Mouse (Mus musculus) spleen, adult 18-20 months (tissue): ENCODE measurements at regions not wholly inside any gene's neighbourhood (a gene's known extent, or its start where the extent isn't known, plus 50 kb on each side); places are given as distances from the start of the nearest gene placed in this dataset.

ENCODE experiments used
- DNase-seq, 2 experiments: peaks; one replicate each; pipeline ENCODE4 v3.0.0; 2022; ENCODE audit warnings: mixed read lengths in 2 of 2

DNA sequence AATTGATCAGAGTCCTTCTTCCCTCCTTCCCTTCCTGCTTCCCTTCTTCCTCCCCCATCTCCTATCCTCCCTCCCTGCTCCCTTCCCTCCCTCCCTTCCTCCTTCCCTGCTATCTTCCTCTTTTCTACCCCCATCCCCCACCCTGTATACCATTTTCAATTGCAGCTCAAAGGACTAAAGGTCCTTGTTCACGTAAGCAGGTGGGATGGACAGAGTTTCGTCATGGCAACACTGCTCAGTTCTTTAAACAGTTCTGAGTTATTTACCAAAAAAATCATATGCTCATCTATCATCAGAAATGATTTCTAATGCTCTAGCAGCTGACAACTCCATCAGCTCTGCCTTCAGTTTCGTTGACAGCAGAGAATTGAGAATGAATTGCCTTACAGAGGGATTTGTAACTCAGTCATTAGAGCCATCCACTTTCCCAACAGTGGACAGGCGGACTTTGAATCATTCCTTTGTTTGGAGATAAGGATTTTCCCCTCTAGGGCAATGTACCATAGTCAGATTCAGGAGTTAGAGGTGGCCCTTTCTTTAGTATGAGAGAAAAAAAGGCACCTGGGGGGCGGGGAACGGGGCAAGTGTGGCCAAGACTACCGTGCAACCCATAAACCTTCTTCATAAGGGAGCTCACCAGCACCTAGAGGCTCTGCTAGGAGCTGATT is 113.7 kb upstream of the Lrig1 start:
- DNase-seq: no peak

DNA sequence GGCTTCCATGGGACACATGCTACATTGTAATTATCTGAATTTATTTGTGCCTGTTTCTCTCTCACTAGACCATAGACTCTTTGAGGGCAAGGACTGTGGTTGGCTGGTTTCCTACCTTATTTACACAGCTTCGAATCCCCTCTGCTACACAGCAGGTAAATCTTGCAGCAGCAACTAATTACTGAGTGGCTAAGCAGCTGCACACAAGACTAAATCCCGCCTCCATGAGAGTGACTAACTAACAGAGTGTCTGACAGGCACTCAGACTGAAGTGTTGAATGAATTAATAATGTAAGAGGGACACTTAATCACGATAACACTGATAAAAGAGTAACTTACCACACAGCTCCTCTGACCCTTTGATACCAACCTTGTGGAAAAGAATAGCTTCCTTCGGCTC is 111.9 kb upstream of the Lrig1 start:
- no peak for DNase-seq

DNA sequence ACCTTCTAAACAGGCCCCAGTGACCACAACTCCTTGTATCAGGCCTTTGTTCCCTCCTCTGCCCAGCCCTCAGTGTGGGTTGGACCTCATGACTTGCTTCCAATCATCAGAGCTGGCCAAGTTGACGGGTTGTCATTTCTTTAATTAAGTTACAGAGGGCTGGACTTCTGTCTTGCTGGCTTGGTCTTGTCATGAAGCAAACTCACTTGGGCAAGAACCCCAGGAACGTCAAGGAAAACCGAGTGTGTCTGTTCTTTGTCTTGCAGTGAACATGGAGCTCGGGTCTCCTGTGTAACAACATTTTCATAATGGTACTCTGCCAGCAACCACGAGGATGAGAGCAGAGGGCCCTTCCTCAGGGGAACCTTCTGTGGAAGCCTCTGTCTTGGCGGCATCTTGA is 107.3 kb upstream of the Lrig1 start:
- DNase-seq: no peak

DNA sequence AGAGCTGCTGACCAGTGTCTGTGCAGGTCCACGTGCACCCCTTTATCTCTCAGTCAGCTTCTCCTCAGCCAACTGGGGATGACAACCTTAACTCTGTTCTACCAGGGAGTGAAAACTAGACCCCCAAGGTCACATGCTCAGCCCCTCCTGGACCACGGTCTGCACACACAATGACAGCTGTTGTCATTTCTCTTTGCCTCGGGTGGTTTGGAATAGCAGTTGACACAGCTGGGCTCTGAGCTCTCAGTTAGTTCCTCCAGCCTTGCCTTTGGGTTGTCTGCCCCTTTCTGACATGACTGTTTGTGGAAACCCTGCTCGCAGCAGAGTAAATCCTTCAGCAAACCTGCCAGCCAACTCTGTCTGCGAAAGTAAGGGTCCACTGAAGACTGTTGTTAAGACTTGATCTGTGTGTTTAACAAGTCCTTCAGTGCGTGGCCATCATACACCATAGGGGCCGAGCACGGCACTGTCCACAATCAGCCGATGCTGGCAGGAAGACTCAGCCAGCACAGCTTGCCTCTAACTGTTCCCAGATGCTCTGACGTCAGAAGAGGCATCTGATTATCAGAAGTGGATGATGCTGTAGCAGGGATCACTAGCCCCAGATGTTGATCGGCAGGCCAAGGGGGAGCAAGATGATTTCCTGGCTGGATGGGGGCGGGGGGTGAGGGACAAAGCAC is 106.7 kb upstream of the Lrig1 start:
- DNase-seq: no peak

GRCm38 (mm10) chr6:94805685-94806084 is 105.7 kb upstream of the Lrig1 start:
- DNase-seq: no peak

DNA sequence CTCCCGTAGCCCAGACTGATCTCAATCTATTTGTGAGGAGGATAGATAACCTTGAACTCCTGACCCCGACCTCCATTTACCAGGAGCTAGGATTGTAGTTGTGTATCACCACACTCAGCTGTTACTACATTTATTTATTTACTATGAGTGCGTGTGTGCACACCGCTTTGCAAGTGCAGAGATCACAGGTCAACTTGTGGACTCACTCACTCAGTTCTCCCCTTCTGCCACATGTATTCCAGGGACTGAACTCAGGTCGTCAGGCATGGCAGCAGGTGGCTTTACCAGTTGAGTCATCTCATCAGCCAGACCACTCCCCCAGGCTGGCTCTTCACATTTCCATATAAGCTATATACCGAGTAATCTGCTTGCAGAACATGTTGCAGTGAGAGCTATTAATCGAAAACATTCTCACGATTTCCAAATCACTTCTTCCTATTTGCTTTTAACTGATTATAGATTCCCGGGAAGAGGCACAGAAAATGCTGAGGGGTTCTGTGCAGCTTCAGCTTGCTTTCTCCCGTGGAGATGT is 104.4 kb upstream of the Lrig1 start:
- DNase-seq: no peak

DNA sequence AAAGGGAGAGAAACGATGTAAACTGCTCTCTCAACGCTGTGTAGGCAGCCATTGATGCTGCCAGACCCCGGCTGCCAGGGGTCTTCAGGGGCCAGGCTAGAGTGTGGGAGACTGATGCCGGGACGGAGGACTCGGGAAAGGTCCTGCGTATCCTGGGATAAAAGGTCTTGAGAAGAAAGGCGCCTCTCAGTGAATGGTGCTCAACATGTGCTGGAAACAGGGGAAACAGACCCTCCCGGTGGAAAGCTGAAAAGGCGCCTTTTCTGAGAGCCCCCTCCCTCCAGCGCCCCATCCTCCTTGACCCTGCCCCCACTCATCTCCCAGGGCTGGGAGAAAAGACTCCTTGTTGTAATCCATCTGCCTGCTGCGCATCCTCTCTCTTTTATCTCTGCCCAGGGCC is 101.1 kb upstream of the Lrig1 start:
- DNase-seq: no peak

GRCm38 (mm10) chr6:94798545-94799211 is 98.7 kb upstream of the Lrig1 start:
- no peak for DNase-seq

DNA sequence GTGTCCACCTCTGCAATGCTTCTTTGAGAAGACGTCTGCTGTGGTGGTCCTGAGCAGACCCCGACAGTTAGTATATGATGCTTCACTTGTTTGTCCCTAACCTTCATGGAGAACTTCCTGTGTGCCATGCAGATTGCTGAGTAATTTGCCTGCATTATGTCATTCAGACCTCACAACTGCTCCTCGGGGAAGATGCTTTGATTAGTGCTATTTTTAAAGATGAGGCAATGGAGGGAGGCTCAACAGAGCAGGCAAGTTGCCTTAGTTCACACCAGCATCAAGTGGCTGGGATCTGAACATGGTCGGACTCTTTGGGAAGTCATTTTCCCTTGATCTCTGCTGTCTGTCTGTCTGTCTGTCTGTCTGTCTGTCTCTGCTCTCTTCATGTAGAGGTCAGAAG is 95.5 kb upstream of the Lrig1 start:
- DNase-seq: no peak

- DNase-seq: no peak
These were observed 93.6 kb upstream of the Lrig1 start for GRCm38 (mm10) chr6:94793555-94793954.

DNA sequence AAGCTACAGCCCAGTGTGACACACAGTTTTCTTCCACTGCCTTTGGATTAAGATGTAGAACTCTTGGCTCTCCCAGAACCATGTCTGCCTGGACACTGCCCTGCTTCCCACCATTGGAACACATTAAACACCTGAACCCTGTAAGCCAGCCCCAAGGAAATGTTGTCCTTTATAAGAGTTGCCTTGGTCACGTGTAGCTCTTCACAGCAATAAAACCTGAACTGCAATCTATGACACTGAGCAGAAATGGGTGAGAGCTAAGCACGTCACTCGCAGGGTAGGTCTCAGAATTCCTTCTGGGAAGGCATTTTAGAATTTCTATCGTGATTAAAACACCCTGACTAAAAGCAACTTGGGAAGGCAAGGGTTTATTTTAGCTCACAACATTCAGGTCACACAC is 92.4 kb upstream of the Lrig1 start:
- no peak for DNase-seq

GRCm38 (mm10) chr6:94789308-94789763 is 89.4 kb upstream of the Lrig1 start:
- DNase-seq: no peak

GRCm38 (mm10) chr6:94783471-94783870 is 83.5 kb upstream of the Lrig1 start:
- no peak for DNase-seq

DNA sequence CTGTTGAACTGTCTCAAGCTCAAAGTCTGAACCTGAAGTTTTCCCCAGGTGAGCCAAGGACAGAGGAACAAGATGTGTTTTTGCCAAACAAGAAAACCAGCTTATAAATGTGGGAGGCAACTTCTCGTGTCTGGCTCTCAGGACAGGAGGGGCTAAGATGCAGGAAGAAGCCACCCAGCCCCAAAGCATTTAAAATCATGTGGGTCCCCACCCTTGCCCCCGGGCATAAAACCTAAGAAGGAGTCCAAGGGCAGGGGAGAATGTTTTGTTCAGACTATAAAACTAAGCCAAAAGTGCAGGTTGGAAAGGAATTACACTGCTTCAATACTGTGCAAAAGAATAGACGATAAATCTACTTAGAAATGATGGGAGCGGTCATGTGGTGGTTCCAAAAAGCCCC is 80.7 kb upstream of the Lrig1 start:
- no peak for DNase-seq

- DNase-seq: no peak
These were observed 79.9 kb upstream of the Lrig1 start for GRCm38 (mm10) chr6:94779854-94780253.

GRCm38 (mm10) chr6:94779213-94779612 is 79.3 kb upstream of the Lrig1 start:
- no peak for DNase-seq

DNA sequence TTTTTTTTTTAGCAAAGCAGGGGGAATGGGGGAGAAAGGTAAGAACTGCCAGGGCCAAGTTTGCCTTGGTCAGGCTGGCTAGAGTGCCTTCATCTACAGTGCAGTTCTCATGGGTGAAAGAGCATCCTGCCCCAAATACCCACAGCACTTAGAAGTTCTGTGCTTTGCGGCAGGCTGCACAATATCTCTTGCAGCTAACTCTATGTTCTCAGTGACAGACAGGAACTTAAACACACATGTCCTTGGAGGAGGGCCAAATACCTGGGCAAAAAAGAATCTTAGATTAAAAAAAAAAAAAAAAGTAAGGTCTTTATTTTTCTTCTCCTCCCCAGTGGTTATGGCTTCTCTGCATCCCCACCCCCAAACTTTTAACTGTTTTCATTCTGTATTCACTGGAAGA is 78.8 kb upstream of the Lrig1 start:
- DNase-seq: no peak

DNA sequence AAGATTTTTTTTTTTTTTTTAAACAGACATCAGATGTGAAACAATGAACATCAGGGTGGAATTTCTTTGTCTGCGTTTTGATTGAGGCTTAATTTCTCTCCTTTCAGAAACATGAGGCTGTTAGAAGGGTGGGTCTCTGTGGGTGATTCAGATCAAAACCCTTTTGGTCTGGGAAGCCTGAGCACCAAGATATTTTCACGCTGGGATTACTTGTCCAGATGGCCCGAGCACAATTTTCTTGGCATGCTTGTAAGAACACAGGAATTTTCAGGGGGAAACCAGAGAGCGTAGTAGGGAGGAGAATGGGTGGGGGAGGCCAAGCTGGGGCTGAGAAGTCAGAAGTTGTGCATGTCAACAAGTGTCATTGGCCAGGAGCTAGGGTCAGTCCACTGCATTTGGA is 76.6 kb upstream of the Lrig1 start:
- no peak for DNase-seq

DNA sequence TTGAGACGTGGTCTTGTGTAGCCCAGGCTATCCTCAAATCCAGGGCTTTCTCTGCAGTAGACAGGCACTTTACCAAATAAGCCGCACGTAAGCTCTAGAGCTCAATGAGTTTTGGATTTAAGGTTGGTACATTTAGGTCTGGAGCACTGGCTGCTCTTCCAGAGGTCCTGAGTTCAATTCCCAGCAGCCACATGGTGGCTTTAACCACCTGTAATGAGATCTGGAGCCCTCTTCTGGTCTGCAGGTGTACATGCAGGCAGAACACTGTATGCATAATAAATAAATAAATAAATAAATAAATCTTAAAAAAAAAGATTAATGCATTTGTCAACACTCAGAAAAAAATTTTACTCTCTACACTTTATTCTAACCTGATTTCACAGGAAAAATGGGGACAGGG is 74.9 kb upstream of the Lrig1 start:
- no peak for DNase-seq

GRCm38 (mm10) chr6:94773604-94774486 is 73.9 kb upstream of the Lrig1 start:
- no peak for DNase-seq

DNA sequence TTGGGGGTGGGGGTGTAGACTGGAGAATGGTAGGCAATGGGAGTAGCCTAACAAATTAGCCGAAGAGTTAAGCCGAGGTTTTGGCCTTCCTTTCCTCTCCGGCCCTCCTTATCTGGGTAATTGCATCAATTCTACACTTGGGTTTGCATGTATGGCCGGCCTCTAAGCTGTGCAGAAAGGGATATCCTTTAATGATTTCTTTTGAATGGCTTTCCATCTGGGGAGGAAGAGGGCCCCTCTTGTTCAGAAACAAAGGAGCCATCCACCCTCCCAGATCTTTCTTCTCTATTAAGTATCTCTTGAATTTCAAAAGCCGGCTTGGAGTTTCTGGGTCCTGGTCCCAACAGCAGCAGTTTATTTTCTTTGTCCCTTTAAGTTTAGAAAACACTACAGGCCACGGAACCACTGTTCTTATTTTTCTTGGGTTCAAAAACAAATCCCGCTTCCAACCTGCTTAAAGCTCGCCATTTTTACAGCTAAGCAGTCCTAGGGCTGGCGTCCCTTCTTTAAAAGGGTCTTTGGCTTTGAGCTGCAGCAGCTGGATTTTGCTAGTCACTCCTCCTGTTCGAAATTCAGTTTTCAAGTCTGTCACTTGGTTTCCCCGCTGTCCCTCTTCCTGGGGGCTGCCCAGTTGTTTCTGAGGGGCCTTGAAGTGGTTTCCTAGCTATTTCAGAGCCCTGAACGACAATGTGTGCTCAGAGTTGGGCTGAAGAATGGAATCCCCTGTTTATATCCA is 73.1 kb upstream of the Lrig1 start:
- no peak for DNase-seq

DNA sequence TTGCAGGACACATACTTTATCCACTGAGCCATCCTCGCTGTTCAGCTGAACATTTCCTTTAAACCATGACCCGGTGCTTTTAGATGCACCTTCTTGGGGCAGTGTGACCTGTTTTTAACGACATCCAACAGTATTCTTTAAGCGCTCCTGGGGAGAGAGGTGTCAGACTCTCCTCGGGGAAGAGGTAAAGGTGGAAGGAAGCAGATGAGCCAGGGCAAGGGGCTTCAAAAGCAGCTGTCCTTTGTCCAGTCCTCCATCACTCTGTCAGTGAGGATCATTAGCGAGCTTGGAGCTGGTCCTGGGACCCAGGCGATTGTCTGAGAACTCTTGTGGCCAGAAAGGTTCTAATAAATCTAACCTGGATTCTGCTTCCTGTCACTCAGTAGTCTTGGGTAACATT is 72.4 kb upstream of the Lrig1 start:
- no peak for DNase-seq
